Mouse (Mus musculus) right cerebral cortex, postnatal 36 days (tissue): ENCODE measurements at regions not wholly inside any gene's neighbourhood (a gene's known extent, or its start where the extent isn't known, plus 50 kb on each side); places are given as distances from the start of the nearest gene placed in this dataset.

ENCODE experiments used
- DNase-seq, 2 experiments: peaks; one replicate each; pipeline ENCODE4 v3.0.0; 2022; ENCODE audit warnings: low spot score in 2 of 2, mixed read lengths in 1 of 2

- DNase-seq = peak in 1 of 2 experiments; percentile 1
Measured at GRCm38 (mm10) chr2:97849216-97849615, 812.8 kb upstream of the Gm10801 start.

GRCm38 (mm10) chr2:97871276-97871675 is 790.8 kb upstream of the Gm10801 start:
- DNase-seq = no peak
